Mouse (Mus musculus) heart, adult 18-20 months (tissue): ENCODE data around the gene Bpnt1. TPM values are rescaled to one million over a fixed set of nuclear protein-coding genes. Genes with fewer than 3 reads are reported as not detected.

Source experiments
- DNase-seq, 2 experiments: peaks; one replicate each; pipeline ENCODE4 v3.0.0; 2021 to 2022; ENCODE audit warnings: mixed read lengths in 1 of 2
- microRNA-seq, 2 experiments: library from miRNA; unstranded; fragments of <30 nt; microRNA quantifications; one replicate each; pipeline ENCODE4 v1.2.0; 2022
- total RNA-seq, 2 experiments: library from RNA; stranded (reverse); gene quantifications; 2 replicates each; pipeline ENCODE4 v1.2.3; 2021

The Bpnt1 gene
- total RNA-seq, 2 experiments from 2014 or later, result 27.8 to 28.1 TPM

GRCm38 (mm10) chr1:185405921-185406320, 74.0 kb downstream of the Bpnt1 start:
- DNase-seq, result peak in 1 of 2 experiments; percentile 4

Small RNA genes within 50 kb of the gene (microRNA-seq; reads per million reads assigned to microRNA genes)
- gene Mir194-1 (11.8 to 29.4 reads per million in 2 experiments), gene Mir215 (8.7 to 80.5 reads per million in 2 experiments)

Other genes with a start within 250 kb of the Bpnt1 start
- gene Rab3gap2, start 128.0 kb upstream of the Bpnt1 start, total RNA-seq, result 10 to 100 TPM; 21.5 to 22.7 TPM
- gene Iars2, start 2.8 kb upstream of the Bpnt1 start, total RNA-seq, result 10 to 100 TPM; 74.5 to 85.3 TPM
- gene Eprs, start 30.9 kb downstream of the Bpnt1 start, total RNA-seq, result 10 to 100 TPM; 76.2 TPM
- not detected for gene Slc30a10, start 122.7 kb downstream of the Bpnt1 start, total RNA-seq